Mouse (Mus musculus): ENCODE data around the gene Srsf9. TPM values are rescaled to one million over a fixed set of nuclear protein-coding genes. Genes with fewer than 3 reads are reported as not detected.
A peak's percentile ranks its signal among the peaks of the same experiment; 100 is the strongest.

Gene Srsf9
- polyA plus RNA-seq (2011; ENCODE audit: insufficient read length, low read depth, missing spikeins), result 90.7 and 96.9 TPM in 2 replicates

GRCm38 (mm10) chr5:115326875-115327609 is at the start of gene Srsf9:
TSS of gene Srsf9 (plus strand) at chr5:115327177.
- Histone ChIP-seq H3K27ac (ENCODE audit: insufficient read depth, low read length) (peak within 1 kb of the TSS; percentile 54), H3K4me3 (ENCODE audit: insufficient read depth, low read length) (peak within 1 kb of the TSS; percentile 84)
- TF ChIP-seq POLR2A (IDR thresholded peaks at IDR 0.05; ENCODE audit: low read depth, low read length), result peak; percentile 87
- no peak for TF ChIP-seq CTCF (IDR thresholded peaks at IDR 0.05; ENCODE audit: borderline replicate concordance, insufficient read depth, low read length)

GRCm38 (mm10) chr5:115278053-115278452 is 48.9 kb upstream of the Srsf9 start:
- peaks cover 3% of the 10 kb centered on the region for H3K4me1 ChIP-seq (ENCODE audit: control insufficient read depth, insufficient read depth, low read length)
- no peak overlapping the region for H3K27ac ChIP-seq (ENCODE audit: insufficient read depth, low read length)
- H3K4me3 ChIP-seq (ENCODE audit: insufficient read depth, low read length), result no peak overlapping the region
- no peak for TF ChIP-seq POLR2A (IDR thresholded peaks at IDR 0.05; ENCODE audit: low read depth, low read length)
- no peak for TF ChIP-seq CTCF (IDR thresholded peaks at IDR 0.05; ENCODE audit: borderline replicate concordance, insufficient read depth, low read length)

More at GRCm38 (mm10) chr5:115326875-115327609, at the start of gene Srsf9:
- no peaks in the 10 kb centered on the region for H3K4me1 ChIP-seq (ENCODE audit: control insufficient read depth, insufficient read depth, low read length)

- Histone ChIP-seq H3K27ac (ENCODE audit: insufficient read depth, low read length) (no peak overlapping the region), H3K4me3 (ENCODE audit: insufficient read depth, low read length) (no peak overlapping the region), H3K4me1 (ENCODE audit: control insufficient read depth, insufficient read depth, low read length) (no peaks in the 10 kb centered on the region; the same call in 1 of the 2 replicates)
- no peak for TF ChIP-seq POLR2A (IDR thresholded peaks at IDR 0.05; ENCODE audit: low read depth, low read length)
- TF ChIP-seq CTCF (IDR thresholded peaks at IDR 0.05; ENCODE audit: borderline replicate concordance, insufficient read depth, low read length), result no peak
Measured at GRCm38 (mm10) chr5:115278785-115279184, 48.2 kb upstream of the Srsf9 start.

GRCm38 (mm10) chr5:115279226-115280049 is 47.5 kb upstream of the Srsf9 start, which contains the start of gene Coq5:
TSS of gene Coq5 (plus strand) at chr5:115279666.
- Histone ChIP-seq H3K27ac (ENCODE audit: insufficient read depth, low read length) (no peak within 1 kb of the TSS), H3K4me1 (ENCODE audit: control insufficient read depth, insufficient read depth, low read length) (no peaks in the 10 kb centered on the region; the same call in 1 of the 2 replicates), H3K4me3 (ENCODE audit: insufficient read depth, low read length) (peak within 1 kb of the TSS; percentile 98)
- TF ChIP-seq CTCF (IDR thresholded peaks at IDR 0.05; ENCODE audit: borderline replicate concordance, insufficient read depth, low read length), result no peak
- TF ChIP-seq POLR2A (IDR thresholded peaks at IDR 0.05; ENCODE audit: low read depth, low read length), result peak; percentile 71

- Histone ChIP-seq H3K4me1 (ENCODE audit: control insufficient read depth, insufficient read depth, low read length) (no peaks in the 10 kb centered on the region; the same call in 1 of the 2 replicates), H3K4me3 (ENCODE audit: insufficient read depth, low read length) (peak overlapping the region; percentile 98), H3K27ac (ENCODE audit: insufficient read depth, low read length) (no peak overlapping the region)
- TF ChIP-seq CTCF (IDR thresholded peaks at IDR 0.05; ENCODE audit: borderline replicate concordance, insufficient read depth, low read length) (no peak), POLR2A (IDR thresholded peaks at IDR 0.05; ENCODE audit: low read depth, low read length) (no peak)
Measured at GRCm38 (mm10) chr5:115280050-115280687, 46.8 kb upstream of the Srsf9 start.

GRCm38 (mm10) chr5:115284735-115285134 is 42.2 kb upstream of the Srsf9 start:
- Histone ChIP-seq H3K4me3 (ENCODE audit: insufficient read depth, low read length) (no peak overlapping the region), H3K27ac (ENCODE audit: insufficient read depth, low read length) (no peak overlapping the region), H3K4me1 (ENCODE audit: control insufficient read depth, insufficient read depth, low read length) (no peaks in the 10 kb centered on the region; the same call in 1 of the 2 replicates)
- TF ChIP-seq POLR2A (IDR thresholded peaks at IDR 0.05; ENCODE audit: low read depth, low read length), result no peak
- TF ChIP-seq CTCF (IDR thresholded peaks at IDR 0.05; ENCODE audit: borderline replicate concordance, insufficient read depth, low read length), result no peak

- TF ChIP-seq POLR2A (IDR thresholded peaks at IDR 0.05; ENCODE audit: low read depth, low read length) (no peak), CTCF (IDR thresholded peaks at IDR 0.05; ENCODE audit: borderline replicate concordance, insufficient read depth, low read length) (no peak)
- no peak overlapping the region for H3K4me3 ChIP-seq (ENCODE audit: insufficient read depth, low read length)
- H3K27ac ChIP-seq (ENCODE audit: insufficient read depth, low read length), result no peak overlapping the region
- H3K4me1 ChIP-seq (ENCODE audit: control insufficient read depth, insufficient read depth, low read length), result peaks cover 4% of the 10 kb centered on the region; the same call in 1 of the 2 replicates
Measured at GRCm38 (mm10) chr5:115294173-115294572, 32.8 kb upstream of the Srsf9 start.

- H3K4me3 ChIP-seq (ENCODE audit: insufficient read depth, low read length), result no peak overlapping the region
- H3K4me1 ChIP-seq (ENCODE audit: control insufficient read depth, insufficient read depth, low read length), result peaks cover 4% of the 10 kb centered on the region; the same call in 1 of the 2 replicates
- TF ChIP-seq CTCF (IDR thresholded peaks at IDR 0.05; ENCODE audit: borderline replicate concordance, insufficient read depth, low read length), result no peak
- peak; percentile 28 for TF ChIP-seq POLR2A (IDR thresholded peaks at IDR 0.05; ENCODE audit: low read depth, low read length)
- H3K27ac ChIP-seq (ENCODE audit: insufficient read depth, low read length), result no peak overlapping the region
Measured at GRCm38 (mm10) chr5:115296347-115296746, 30.6 kb upstream of the Srsf9 start.

GRCm38 (mm10) chr5:115300035-115300744 is 26.8 kb upstream of the Srsf9 start:
- Histone ChIP-seq H3K4me3 (ENCODE audit: insufficient read depth, low read length) (peak overlapping the region; percentile 62), H3K27ac (ENCODE audit: insufficient read depth, low read length) (peak overlapping the region; percentile 45), H3K4me1 (ENCODE audit: control insufficient read depth, insufficient read depth, low read length) (peaks cover 4% of the 10 kb centered on the region; the same call in 1 of the 2 replicates)
- TF ChIP-seq CTCF (IDR thresholded peaks at IDR 0.05; ENCODE audit: borderline replicate concordance, insufficient read depth, low read length), result no peak
- peak; percentile 39; the same call in 1 of the 2 replicates for TF ChIP-seq POLR2A (IDR thresholded peaks at IDR 0.05; ENCODE audit: low read depth, low read length)

Data from embryonic fibroblast, embryonic 13.5 days (primary cell).